Mouse (Mus musculus) embryonic fibroblast, embryonic 13.5 days (primary cell): ENCODE results near the gene Gtf2i.

Experiments
- CTCF ChIP-seq: IDR thresholded peaks from 2 replicates; pipeline ENCODE4 v1.5.1; 2011; ENCODE audit warnings: mild to moderate bottlenecking, control low read depth, low read length, moderate library complexity, borderline replicate concordance; ENCODE audit not compliant: insufficient read depth
- POLR2A ChIP-seq: IDR thresholded peaks from 2 replicates; pipeline ENCODE4 v1.6.1; 2011; ENCODE audit warnings: low read depth, mild to moderate bottlenecking, control low read depth, low read length, moderate library complexity

GRCm38 (mm10) chr5:134314688-134315622, at the start of gene Gtf2i:
- peak; percentile 53 for TF ChIP-seq POLR2A
- TF ChIP-seq CTCF = no peak
